Mouse (Mus musculus) brain, embryonic 14.5 days (tissue): ENCODE results near the gene Rbpj.

Source experiments
- CTCF ChIP-seq: fragments of 200-500 bp; IDR thresholded peaks from 2 replicates; pipeline ENCODE4 v1.5.1; 2012; ENCODE audit warnings: inconsistent platforms, mild to moderate bottlenecking, moderate library complexity, borderline replicate concordance; ENCODE audit not compliant: insufficient read depth, insufficient read length; ENCODE audit errors: extremely low read depth
- POLR2A ChIP-seq: fragments of 200-500 bp; IDR thresholded peaks from 2 replicates; pipeline ENCODE4 v1.6.1; 2012; ENCODE audit warnings: mild to moderate bottlenecking, inconsistent platforms, borderline replicate concordance; ENCODE audit not compliant: poor library complexity, insufficient read depth, insufficient read length, severe bottlenecking; ENCODE audit errors: extremely low read depth

DNA sequence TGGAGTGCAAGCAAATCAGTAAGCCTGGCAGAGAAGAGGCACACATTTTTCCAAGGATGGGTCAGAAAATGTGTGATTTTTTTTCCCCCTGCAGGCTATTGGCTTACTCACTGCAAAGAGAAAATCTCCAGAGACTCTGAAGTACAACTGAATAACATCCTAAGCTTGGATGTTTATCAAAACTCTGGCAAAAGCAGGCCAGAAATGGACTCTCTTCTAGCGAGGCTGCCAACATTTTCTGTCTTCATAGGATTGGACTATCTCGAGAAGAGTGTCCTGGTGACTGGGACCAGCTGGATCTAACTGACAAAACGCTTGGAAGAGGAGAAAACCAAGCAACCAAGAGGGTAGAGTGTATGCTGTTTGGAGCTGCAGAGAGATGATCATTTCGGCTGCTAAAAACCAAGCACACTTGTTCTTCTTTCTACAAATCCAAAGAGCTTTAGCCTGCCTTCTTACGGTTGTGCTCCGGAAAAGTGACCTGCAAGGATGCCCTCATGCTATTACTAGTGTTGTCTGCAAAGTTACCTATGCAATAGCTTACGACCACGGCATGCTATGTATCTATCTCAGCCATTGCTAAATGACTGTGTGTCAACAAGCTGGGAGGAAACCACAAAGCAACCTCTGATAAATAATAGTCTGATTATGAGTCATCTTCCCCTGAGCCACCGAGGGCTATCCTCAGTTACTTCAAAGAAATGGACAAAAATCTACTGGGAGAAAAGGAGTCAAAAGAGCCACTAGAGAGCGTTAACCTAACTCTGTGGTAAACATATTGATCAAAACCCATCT is 36.1 kb upstream of the Rbpj start:
- TF ChIP-seq CTCF (no peak), POLR2A (no peak)
